9 mouse cellular contexts compared by ENCODE assay signal in the genomic region with DNA sequence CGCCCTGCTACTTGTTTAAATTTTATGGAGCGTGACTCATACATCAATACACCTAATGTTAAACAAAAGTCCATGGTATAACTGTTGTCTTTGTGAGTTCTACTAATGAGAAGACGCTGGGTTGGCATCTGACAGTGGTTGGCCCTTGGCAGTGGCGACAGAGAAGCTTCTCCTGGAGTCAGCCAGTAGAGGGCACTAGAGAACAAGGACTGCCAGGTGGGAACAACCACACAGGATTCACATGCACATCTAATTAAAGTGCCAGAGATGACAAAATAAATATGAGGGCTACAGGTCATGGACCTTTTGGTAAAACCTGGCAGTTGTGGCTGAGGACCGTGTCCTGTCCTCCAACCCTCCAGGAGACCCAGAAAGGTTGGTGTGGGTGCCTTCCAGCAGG. TPM values are rescaled to one million over a fixed set of nuclear protein-coding genes. Genes with fewer than 3 reads are reported as not detected.
DNase-seq lines count a peak whose midpoint lies in the region; ATAC-seq and TF ChIP-seq lines count a peak whose summit lies in the region.
"Had no signal": no experiment of that assay in that cellular context is flagged by ENCODE, and none has a peak within 500 bp of the region (broad histone marks: within the 10 kb centered on the region; RNA-seq: fewer than 3 reads in every experiment).

No protein-coding gene starts in this region.

- peak; percentile 53; the same call in 1 of the 2 replicates for ATAC-seq in neutrophil, adult 5-6 weeks (ENCODE audit: extremely low read depth, insufficient number of reproducible peaks, low FRiP score, poor library complexity, severe bottlenecking)

- DNase-seq in left cerebral cortex, adult 2 months (ENCODE audit: extremely low spot score in 1 of 2, low spot score in 2 of 2), result peak; percentile 48 to 66
- DNase-seq in left cerebral cortex, adult 11 months (ENCODE audit: low spot score), result no peak
- DNase-seq in MN1 (ENCODE audit: low spot score), result peak; percentile 54
- DNase-seq in cerebellum, adult 11 months, result peak; percentile 68
- DNase-seq in gastrocnemius, postnatal 10 days, result peak; percentile 44
- peak; percentile 62 to 70 for DNase-seq in left cerebral cortex, postnatal 14 days (ENCODE audit: low spot score in 2 of 2)
- peak; percentile 71 to 72 for DNase-seq in thymus, postnatal 36 days

- no peak overlapping the region for H3K4me3 ChIP-seq in left cerebral cortex, adult 2 months
- H3K4me3 ChIP-seq: myocyte had no signal

- no peak overlapping the region for H3K27ac ChIP-seq in left cerebral cortex, adult 2 months

- peak; percentile 82 for TF ChIP-seq CTCF in left cerebral cortex, adult 2 months (IDR thresholded peaks at IDR 0.05)

- intact Hi-C loops in left cerebral cortex, adult 2 months (cut with DNase I), result loop anchor here (1.0 to 5.0 kb wide), 4 partner anchors 49 to 354 kb away; no protein-coding TSS in a partner anchor
- intact Hi-C loops in left cerebral cortex, postnatal 14 days (cut with DNase I), result loop anchor here (5.0 to 10.0 kb wide), 2 partner anchors 49 to 356 kb away; no protein-coding TSS in a partner anchor

RNA-seq across cellular contexts. Expression of a gene that starts 5.7 kb away (rescaled TPM):
- not detected for total RNA-seq in left cerebral cortex, adult 2 months (2021)
- not detected for total RNA-seq in gastrocnemius, postnatal 10 days (2021)
- not detected for total RNA-seq in left cerebral cortex, postnatal 14 days (2021)
- not detected in 2 replicates for total RNA-seq in neutrophil, adult 5-6 weeks (2017)

RNA-seq across cellular contexts. Expression of a gene that starts 9.0 kb away (rescaled TPM):
- total RNA-seq in left cerebral cortex, adult 2 months (2021), result not detected
- total RNA-seq in gastrocnemius, postnatal 10 days (2021), result not detected
- total RNA-seq in left cerebral cortex, postnatal 14 days (2021), result not detected
- total RNA-seq in neutrophil, adult 5-6 weeks (2017), result not detected in 2 replicates

RNA-seq across cellular contexts. Expression of a gene that starts 26.7 kb away (rescaled TPM):
- total RNA-seq in left cerebral cortex, adult 2 months (2021), result not detected
- not detected for total RNA-seq in gastrocnemius, postnatal 10 days (2021)
- not detected for total RNA-seq in left cerebral cortex, postnatal 14 days (2021)
- not detected in 2 replicates for total RNA-seq in neutrophil, adult 5-6 weeks (2017)
